Mouse (Mus musculus) megakaryocyte, adult 5-6 weeks (primary cell): ENCODE measurements at regions not wholly inside any gene's neighbourhood (a gene's known extent, or its start where the extent isn't known, plus 50 kb on each side); places are given as distances from the start of the nearest gene placed in this dataset.

Experiments
- ATAC-seq: 2 replicates; pipeline ENCODE4 v1.8.0; 2016; ENCODE audit warnings: mild to moderate bottlenecking, inconsistent platforms; ENCODE audit not compliant: poor library complexity, severe bottlenecking

DNA sequence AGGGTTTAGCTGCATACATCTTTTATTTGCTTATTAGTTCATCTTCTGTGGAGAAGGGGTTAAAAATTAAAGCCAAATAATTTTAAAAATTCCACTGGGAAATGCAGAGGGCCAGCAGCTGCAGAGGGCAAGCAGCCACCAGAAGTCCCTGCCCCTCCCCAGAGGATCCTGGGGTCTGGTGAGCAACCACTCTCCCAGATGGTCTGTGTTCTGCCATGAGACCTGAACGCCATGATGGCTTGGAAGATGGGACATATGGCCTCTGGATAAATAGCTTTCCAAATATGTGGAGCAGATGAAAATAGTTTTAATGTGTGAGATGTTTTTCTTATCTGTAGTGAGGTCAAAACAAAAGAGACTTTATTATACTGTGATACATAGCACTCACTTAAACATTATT is 326.1 kb upstream of the Gm5148 start:
- ATAC-seq = no peak

DNA sequence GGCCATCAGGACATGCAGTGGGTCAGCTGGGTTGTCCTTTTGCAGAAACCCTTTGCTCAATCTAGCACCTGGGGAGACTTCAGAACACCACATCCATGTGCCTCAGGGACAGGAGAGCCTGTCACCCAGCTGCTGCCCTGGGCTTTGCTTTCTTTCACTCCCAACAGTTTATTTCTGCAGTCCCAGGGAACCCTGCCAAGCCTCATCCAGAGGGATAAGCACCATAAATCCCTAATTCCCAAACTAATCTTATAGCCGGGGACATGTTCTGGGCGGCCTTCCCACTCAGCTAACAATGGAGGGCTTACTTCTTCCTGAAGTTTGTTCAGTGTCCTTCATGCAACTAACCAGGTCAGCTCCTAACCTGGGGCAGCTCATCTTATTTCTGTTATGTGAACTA is 325.0 kb upstream of the Gm5148 start:
- ATAC-seq = no peak

DNA sequence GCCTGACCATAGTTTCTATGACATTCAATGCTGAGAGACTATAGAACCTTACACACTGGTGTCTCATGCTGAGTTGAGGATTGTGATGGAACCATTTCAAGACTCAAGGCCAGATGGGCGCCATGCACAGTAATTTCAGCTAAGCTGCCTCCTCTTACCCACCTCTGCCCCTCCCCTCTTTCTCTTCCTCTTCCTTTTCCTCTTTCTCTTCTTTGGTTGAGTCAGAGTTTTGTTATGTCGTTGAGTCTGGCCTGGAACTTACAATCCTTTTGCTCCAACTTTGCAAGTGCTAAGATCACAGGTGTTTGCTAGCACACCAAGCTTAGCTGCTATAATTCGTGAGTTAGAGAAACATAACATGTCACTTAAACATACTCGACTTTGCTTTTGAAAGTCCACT is 323.2 kb upstream of the Gm5148 start:
- no peak for ATAC-seq

DNA sequence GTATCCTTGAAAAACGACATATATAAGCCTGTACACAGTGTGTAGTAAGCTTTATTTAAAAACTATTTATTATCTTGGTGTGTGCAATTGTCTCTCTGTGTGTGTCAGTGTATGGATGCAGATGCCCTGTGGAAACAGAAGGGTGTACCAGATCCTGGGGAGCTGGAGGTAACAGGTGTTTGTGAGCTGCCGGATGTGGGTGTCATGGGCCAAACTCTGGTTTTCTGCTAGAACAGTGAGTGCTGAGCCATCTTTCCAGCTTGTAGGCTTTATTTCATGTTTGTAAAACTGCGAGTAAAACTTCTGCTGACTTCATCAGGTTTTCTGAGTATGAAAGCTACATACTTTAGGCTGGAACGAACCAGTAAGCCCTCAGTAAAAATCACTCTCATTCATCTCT is 322.3 kb upstream of the Gm5148 start:
- no peak for ATAC-seq

- ATAC-seq = no peak
These were observed 321.7 kb upstream of the Gm5148 start for GRCm38 (mm10) chr3:38045989-38046388.

DNA sequence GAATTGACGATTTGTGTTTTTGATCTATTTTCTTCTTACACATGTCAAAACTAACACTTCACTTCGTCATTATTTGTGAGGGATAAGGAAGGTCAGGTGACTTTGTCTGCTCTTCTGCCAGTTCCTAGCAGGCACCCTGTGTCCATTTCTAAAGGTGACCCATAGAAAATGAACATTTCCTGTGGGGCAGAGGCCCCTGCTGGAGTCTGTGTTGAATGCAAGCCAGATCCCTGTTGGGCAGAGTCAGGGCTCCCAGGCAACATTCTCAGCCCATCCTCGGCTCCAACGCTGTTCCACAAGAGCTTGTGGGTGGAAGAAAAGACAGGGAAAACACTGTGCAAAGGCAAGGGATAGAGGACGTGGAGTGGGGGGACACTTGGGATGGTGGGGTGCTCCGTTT is 321.2 kb upstream of the Gm5148 start:
- no peak for ATAC-seq

- no peak for ATAC-seq
These were observed 320.0 kb upstream of the Gm5148 start for GRCm38 (mm10) chr3:38044338-38044737.

GRCm38 (mm10) chr3:38042614-38043013 is 318.3 kb upstream of the Gm5148 start:
- ATAC-seq = no peak

- no peak for ATAC-seq
These were observed 311.8 kb upstream of the Gm5148 start for GRCm38 (mm10) chr3:38036131-38036530.

- ATAC-seq = no peak
These were observed 309.8 kb upstream of the Gm5148 start for GRCm38 (mm10) chr3:38034138-38034537.

GRCm38 (mm10) chr3:38014768-38015167 is 290.5 kb upstream of the Gm5148 start:
- ATAC-seq = no peak

DNA sequence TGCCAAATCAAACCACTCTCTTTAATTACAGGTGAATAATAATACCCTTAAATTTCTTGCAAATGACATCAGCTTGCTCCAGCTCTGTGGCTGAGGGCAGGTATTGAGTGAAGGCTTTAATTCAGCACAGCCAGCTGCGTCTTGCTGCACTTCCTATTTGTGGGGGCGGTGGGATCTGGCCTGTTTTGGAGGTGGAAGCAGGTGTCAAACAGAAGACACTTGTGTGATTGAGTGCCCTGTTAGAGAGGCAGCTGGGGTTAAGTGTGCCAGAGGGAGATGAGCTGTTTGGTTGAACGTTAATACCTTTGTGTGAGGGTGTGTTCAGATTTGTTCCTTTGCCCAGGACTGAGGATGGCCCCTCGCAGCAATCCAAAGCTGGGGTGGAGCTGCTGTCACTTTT is 284.9 kb upstream of the Gm5148 start:
- ATAC-seq = no peak

DNA sequence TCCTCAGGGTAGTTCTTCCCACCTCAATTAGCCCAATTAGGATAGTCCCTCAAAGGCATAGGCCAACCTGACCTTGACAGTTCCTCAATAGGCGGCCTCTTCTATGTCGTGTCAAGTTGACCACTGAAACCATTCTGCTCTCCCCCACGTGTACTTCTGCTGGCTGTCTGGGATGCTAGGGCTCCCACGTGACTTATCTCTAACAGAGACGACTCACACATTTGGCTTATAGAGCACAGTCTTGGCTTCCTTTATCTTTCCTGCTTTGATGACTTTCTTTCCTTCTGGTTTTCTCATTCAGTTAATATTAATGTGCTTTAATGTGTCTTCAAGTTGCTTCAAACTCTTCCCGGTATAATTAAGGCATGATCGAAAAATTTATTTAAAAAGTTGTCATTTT is 284.0 kb upstream of the Gm5148 start:
- ATAC-seq = no peak

GRCm38 (mm10) chr3:38007626-38008025 is 283.3 kb upstream of the Gm5148 start:
- ATAC-seq = no peak

DNA sequence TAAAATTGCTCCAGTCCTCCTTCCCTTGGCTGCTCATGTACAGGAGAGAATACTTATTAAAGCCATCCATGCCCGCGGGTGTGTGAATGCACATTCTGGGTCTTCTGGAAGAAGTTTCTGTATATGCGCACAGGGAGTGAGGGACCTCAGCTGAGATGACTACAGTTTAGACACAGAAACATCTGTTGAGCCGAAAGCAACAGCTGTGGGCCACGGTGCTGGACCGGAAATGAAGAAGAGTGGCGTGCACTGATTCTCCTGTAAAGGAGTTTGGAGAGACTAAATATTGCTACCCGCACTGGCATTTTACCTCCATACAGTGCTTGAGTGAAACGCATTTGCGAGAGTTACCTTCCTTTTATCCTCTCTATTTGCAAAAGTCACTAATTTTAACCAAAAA is 278.0 kb upstream of the Gm5148 start:
- ATAC-seq = no peak

DNA sequence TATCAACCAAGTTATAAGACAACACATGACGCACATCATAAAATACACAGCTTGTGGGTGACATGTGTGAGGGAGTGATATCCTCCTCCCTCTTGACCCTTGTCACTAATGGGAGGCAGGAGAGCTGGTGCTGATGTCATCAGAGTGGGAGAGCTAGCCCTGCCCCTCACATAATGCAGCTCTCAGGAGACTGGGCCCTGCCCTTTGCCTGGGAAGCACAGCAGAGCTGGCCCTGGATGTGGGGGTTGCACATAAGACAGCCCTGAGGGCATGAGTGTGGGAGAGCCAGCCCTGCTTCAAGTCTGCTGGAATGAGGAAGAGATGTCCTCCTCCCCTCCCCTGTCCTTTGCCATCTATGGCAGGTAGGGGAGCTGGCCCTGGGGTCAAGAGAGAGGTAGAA is 275.5 kb upstream of the Gm5148 start:
- ATAC-seq = no peak

GRCm38 (mm10) chr3:37997998-37998397 is 273.7 kb upstream of the Gm5148 start:
- ATAC-seq = no peak

GRCm38 (mm10) chr3:37989992-37990391 is 265.7 kb upstream of the Gm5148 start:
- no peak for ATAC-seq

GRCm38 (mm10) chr3:37987775-37988505 is 263.6 kb upstream of the Gm5148 start:
- no peak for ATAC-seq

- ATAC-seq = no peak
These were observed 262.9 kb upstream of the Gm5148 start for GRCm38 (mm10) chr3:37987007-37987774.

GRCm38 (mm10) chr3:37984706-37985105 is 260.4 kb upstream of the Gm5148 start:
- no peak for ATAC-seq

DNA sequence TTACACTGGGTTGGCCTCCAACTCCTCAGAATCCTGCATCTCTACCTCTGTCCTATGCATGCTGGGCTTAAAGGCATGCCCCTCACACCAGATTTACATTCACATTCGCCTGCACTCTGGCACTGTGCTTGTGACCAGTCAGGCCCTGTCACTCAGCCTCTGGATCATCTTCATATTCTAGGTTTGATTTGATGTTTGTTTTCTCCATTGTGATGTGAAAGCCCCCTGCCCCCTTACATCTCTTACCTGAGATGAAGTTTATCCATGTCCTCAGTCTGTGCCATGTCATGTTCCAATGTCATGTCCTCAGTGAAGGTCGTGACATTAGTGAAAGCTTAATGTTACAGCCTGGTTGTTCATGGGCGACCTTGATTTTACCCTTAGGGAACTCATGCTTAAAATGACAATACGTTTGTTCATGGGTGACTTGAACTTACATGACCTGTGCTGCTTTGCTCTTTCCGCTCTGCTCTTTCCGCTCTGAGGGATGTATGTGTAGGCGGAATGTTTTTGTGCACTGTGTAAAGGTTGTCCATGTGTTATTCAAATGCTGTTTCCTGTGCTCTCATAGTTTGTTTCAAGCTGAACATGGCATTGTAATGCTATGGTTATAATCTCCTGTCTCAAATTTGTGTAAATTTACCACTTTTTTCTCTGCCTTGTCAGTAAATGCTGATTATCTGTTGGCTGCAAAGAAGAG is 257.3 kb upstream of the Gm5148 start:
- ATAC-seq = no peak
